Mouse (Mus musculus): Measurements from ENCODE around the gene Nabp2. TPM values are rescaled to one million over a fixed set of nuclear protein-coding genes. Genes with fewer than 3 reads are reported as not detected.

Nabp2 gene
- polyA plus RNA-seq, 1 experiment from 2014 or later, result 142 TPM

- Histone ChIP-seq H3K9me3 (ENCODE audit: control insufficient read depth, low read length) (no peaks in the 10 kb centered on the region), H3K4me1 (ENCODE audit: control insufficient read depth, insufficient read depth, low read length) (peaks cover 22% of the 10 kb centered on the region), H3K36me3 (ENCODE audit: control insufficient read depth, insufficient read depth, low read length) (peaks cover 37% of the 10 kb centered on the region), H3K27ac (replicated peaks; ENCODE audit: low read depth, low read length) (no peak overlapping the region), H3K27me3 (ENCODE audit: control insufficient read depth, insufficient read depth, low read length) (no peaks in the 10 kb centered on the region), H3K4me3 (replicated peaks; ENCODE audit: low read depth, low read length) (no peak overlapping the region), H3K4me2 (ENCODE audit: low read length) (peak overlapping the region; percentile 98), H3K9ac (replicated peaks; ENCODE audit: low read length) (peak overlapping the region; percentile 84; the same call in 1 of the 2 replicates)
- ATAC-seq (ENCODE audit: low FRiP score, low TSS enrichment) (no peak), DNase-seq (no peak)
- WGBS, result 74% methylated on average over 1 of the region's 1 CpGs
Measured at GRCm38 (mm10) chr10:128413076-128413475, 1.8 kb upstream of the Nabp2 start.

GRCm38 (mm10) chr10:128412558-128412957, 1.3 kb upstream of the Nabp2 start:
- DNase-seq, result no peak
- peak overlapping the region; percentile 98 for H3K4me2 ChIP-seq (ENCODE audit: low read length)
- no peak for ATAC-seq (ENCODE audit: low FRiP score, low TSS enrichment)
- H3K36me3 ChIP-seq (ENCODE audit: control insufficient read depth, insufficient read depth, low read length), result peaks cover 37% of the 10 kb centered on the region
- peak overlapping the region; percentile 97 for H3K4me3 ChIP-seq (replicated peaks; ENCODE audit: low read depth, low read length)
- no peaks in the 10 kb centered on the region for H3K9me3 ChIP-seq (ENCODE audit: control insufficient read depth, low read length)
- H3K27me3 ChIP-seq (ENCODE audit: control insufficient read depth, insufficient read depth, low read length), result no peaks in the 10 kb centered on the region
- peaks cover 25% of the 10 kb centered on the region for H3K4me1 ChIP-seq (ENCODE audit: control insufficient read depth, insufficient read depth, low read length)
- H3K27ac ChIP-seq (replicated peaks; ENCODE audit: low read depth, low read length), result peak overlapping the region; percentile 93
- H3K9ac ChIP-seq (replicated peaks; ENCODE audit: low read length), result peak overlapping the region; percentile 84
- whole genome bisulfite sequencing, result 53% methylated on average over 1 of the region's 1 CpGs

DNA sequence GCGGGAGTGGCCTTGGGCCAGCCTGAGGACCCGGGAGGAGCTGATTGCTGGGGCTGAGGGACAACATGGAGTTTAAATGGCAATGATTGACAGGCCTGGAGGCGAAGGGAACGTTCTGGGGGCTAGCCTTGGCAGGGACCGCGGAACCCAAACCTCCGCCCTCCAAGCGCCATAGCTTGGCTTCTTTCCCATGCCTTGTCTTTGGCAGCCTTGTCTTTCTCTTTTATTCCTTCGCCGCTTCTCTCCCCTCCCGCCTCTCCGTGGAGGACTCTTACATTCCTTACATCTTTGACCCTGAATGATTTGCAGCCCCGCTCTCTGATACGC, 726 bp upstream of the Nabp2 start:
- Histone ChIP-seq H3K27me3 (ENCODE audit: control insufficient read depth, insufficient read depth, low read length) (no peaks in the 10 kb centered on the region), H3K4me1 (ENCODE audit: control insufficient read depth, insufficient read depth, low read length) (peaks cover 25% of the 10 kb centered on the region)

DNA sequence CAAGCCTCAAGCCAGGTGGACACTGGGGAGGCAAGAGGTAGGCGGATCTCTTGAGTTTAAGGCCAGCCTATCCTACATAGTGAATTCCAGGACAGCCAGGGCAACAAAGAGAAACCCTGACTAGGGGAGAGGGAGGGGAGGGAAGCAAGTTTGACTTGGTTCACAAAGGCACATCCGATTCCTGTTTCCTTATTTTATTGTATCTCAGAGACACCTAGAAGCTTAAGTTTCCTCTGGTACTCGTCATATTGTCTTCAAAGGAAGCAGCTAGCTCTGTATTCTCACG, 789 bp downstream of the Nabp2 start:
- no peaks in the 10 kb centered on the region for H3K9me3 ChIP-seq (ENCODE audit: control insufficient read depth, low read length)
- no peak for ATAC-seq (ENCODE audit: low FRiP score, low TSS enrichment)
- peak overlapping the region; percentile 88; the same call in 1 of the 2 replicates for H3K27ac ChIP-seq (replicated peaks; ENCODE audit: low read depth, low read length)
- H3K4me1 ChIP-seq (ENCODE audit: control insufficient read depth, insufficient read depth, low read length), result peaks cover 25% of the 10 kb centered on the region
- H3K9ac ChIP-seq (replicated peaks; ENCODE audit: low read length), result peak overlapping the region; percentile 84; the same call in 1 of the 2 replicates
- H3K4me3 ChIP-seq (replicated peaks; ENCODE audit: low read depth, low read length), result peak overlapping the region; percentile 97
- no peaks in the 10 kb centered on the region for H3K27me3 ChIP-seq (ENCODE audit: control insufficient read depth, insufficient read depth, low read length)
- H3K4me2 ChIP-seq (ENCODE audit: low read length), result peak overlapping the region; percentile 98
- no peak for DNase-seq
- peaks cover 30% of the 10 kb centered on the region for H3K36me3 ChIP-seq (ENCODE audit: control insufficient read depth, insufficient read depth, low read length)
- WGBS, result 28% methylated on average over 4 of the region's 4 CpGs

More for the DNA sequence above, 726 bp upstream of the Nabp2 start:
- WGBS, result under 1% methylated on average over 14 of the region's 14 CpGs
- peak; percentile 66 for DNase-seq
- peak overlapping the region; percentile 93 for H3K27ac ChIP-seq (replicated peaks; ENCODE audit: low read depth, low read length)
- no peak for ATAC-seq (ENCODE audit: low FRiP score, low TSS enrichment)
- H3K9ac ChIP-seq (replicated peaks; ENCODE audit: low read length), result peak overlapping the region; percentile 84
- peak overlapping the region; percentile 97 for H3K4me3 ChIP-seq (replicated peaks; ENCODE audit: low read depth, low read length)
- H3K36me3 ChIP-seq (ENCODE audit: control insufficient read depth, insufficient read depth, low read length), result peaks cover 35% of the 10 kb centered on the region
- H3K4me2 ChIP-seq (ENCODE audit: low read length), result peak overlapping the region; percentile 98
- no peaks in the 10 kb centered on the region for H3K9me3 ChIP-seq (ENCODE audit: control insufficient read depth, low read length)

DNA sequence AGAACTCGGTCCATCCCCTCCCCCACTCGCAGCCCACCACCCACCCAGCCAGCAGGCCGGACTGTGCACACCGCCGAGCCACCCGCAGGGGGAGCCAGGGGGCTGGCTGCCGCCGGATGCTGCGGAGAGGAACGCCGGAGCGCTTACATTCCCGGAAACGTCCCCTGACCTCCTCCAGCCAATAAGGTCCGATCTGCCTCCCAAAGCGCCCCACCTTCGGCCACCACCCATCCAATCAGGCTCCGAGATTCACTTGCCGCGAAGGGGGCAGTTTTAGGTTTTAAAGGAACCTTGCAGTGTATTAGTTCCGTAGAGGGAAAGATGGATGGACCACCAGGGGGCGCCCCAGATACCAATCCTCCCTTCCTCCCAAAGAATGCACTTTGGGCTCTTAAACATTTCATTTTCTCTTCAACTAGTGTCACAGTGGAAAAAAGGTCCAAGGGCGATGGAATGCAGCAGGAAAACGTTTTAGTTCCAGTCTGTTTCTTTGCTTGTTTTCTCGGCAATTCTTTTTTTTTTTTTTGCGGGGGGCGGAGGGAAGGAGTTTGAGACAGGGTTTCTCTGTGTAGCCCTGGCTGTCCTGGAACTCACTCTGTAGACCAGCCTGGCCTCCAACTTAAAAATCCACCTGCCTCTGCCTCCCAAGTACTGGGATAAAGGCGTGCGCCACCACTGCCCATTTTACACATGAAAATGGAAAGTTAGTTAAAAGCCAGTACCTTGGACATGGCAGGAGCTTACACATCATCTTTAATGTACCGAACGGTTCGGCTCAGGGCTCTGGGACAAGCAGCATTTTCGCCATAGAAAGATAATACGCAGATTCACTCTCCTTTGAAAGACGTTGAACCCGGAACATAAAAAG, 1.4 kb downstream of the Nabp2 start:
- DNase-seq, result peak; percentile 97
- no peaks in the 10 kb centered on the region for H3K9me3 ChIP-seq (ENCODE audit: control insufficient read depth, low read length)
- H3K4me2 ChIP-seq (ENCODE audit: low read length), result peak overlapping the region; percentile 98
- H3K36me3 ChIP-seq (ENCODE audit: control insufficient read depth, insufficient read depth, low read length), result peaks cover 27% of the 10 kb centered on the region
- H3K27ac ChIP-seq (replicated peaks; ENCODE audit: low read depth, low read length), result peak overlapping the region; percentile 88
- H3K9ac ChIP-seq (replicated peaks; ENCODE audit: low read length), result peak overlapping the region; percentile 66
- 6% methylated on average over 36 of the region's 36 CpGs for WGBS
- H3K4me3 ChIP-seq (replicated peaks; ENCODE audit: low read depth, low read length), result peak overlapping the region; percentile 97
- no peaks in the 10 kb centered on the region for H3K27me3 ChIP-seq (ENCODE audit: control insufficient read depth, insufficient read depth, low read length)
- peaks cover 25% of the 10 kb centered on the region for H3K4me1 ChIP-seq (ENCODE audit: control insufficient read depth, insufficient read depth, low read length)
- ATAC-seq (ENCODE audit: low FRiP score, low TSS enrichment), result peak; percentile 89

- WGBS, result 19% methylated on average over 35 of the region's 35 CpGs
- Histone ChIP-seq H3K27ac (replicated peaks; ENCODE audit: low read depth, low read length) (peak overlapping the region; percentile 88), H3K36me3 (ENCODE audit: control insufficient read depth, insufficient read depth, low read length) (peaks cover 19% of the 10 kb centered on the region), H3K9me3 (ENCODE audit: control insufficient read depth, low read length) (no peaks in the 10 kb centered on the region), H3K4me2 (ENCODE audit: low read length) (peak overlapping the region; percentile 98), H3K4me3 (replicated peaks; ENCODE audit: low read depth, low read length) (peak overlapping the region; percentile 97), H3K27me3 (ENCODE audit: control insufficient read depth, insufficient read depth, low read length) (no peaks in the 10 kb centered on the region), H3K9ac (replicated peaks; ENCODE audit: low read length) (peak overlapping the region; percentile 66), H3K4me1 (ENCODE audit: control insufficient read depth, insufficient read depth, low read length) (peaks cover 25% of the 10 kb centered on the region)
- DNase-seq, result peak; percentile 77
- ATAC-seq (ENCODE audit: low FRiP score, low TSS enrichment), result 0 out of 2 replicates have a peak, but pooled peaks have one; percentile 0
Measured at GRCm38 (mm10) chr10:128408591-128409535, 2.4 kb downstream of the Nabp2 start.

DNA sequence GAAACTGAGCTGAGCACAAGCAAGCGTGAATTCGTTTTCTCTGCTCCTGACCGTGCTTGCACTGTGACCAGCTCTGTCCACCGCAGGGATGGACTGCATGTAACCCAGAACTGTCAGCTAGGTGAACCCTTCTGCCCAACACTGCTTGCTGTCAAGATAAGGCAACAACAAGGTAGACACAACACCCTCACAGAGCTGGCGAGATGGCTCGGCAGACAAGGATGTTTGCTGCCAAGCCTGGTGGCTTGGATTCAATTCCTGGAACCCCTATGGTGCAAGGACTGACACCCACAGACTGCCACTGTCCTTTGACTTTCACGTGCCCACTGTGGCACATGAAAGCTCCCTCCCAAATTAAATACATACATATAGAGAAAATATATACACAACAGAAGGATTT, 7.4 kb downstream of the Nabp2 start:
- 88% methylated on average over 7 of the region's 7 CpGs for WGBS
- no peak overlapping the region for H3K4me2 ChIP-seq (ENCODE audit: low read length)
- no peak for DNase-seq

GRCm38 (mm10) chr10:128401638-128402037, 9.7 kb downstream of the Nabp2 start:
- Histone ChIP-seq H3K36me3 (ENCODE audit: control insufficient read depth, insufficient read depth, low read length) (peaks cover 17% of the 10 kb centered on the region), H3K9me3 (ENCODE audit: control insufficient read depth, low read length) (no peaks in the 10 kb centered on the region), H3K9ac (replicated peaks; ENCODE audit: low read length) (no peak overlapping the region), H3K4me2 (ENCODE audit: low read length) (no peak overlapping the region), H3K4me1 (ENCODE audit: control insufficient read depth, insufficient read depth, low read length) (no peaks in the 10 kb centered on the region; the same call in 1 of the 2 replicates), H3K27ac (replicated peaks; ENCODE audit: low read depth, low read length) (no peak overlapping the region), H3K4me3 (replicated peaks; ENCODE audit: low read depth, low read length) (no peak overlapping the region), H3K27me3 (ENCODE audit: control insufficient read depth, insufficient read depth, low read length) (no peaks in the 10 kb centered on the region)
- 81% methylated on average over 9 of the region's 9 CpGs for WGBS
- no peak for DNase-seq
- ATAC-seq (ENCODE audit: low FRiP score, low TSS enrichment), result no peak

More for the DNA sequence above, 7.4 kb downstream of the Nabp2 start:
- Histone ChIP-seq H3K27ac (replicated peaks; ENCODE audit: low read depth, low read length) (no peak overlapping the region), H3K9me3 (ENCODE audit: control insufficient read depth, low read length) (no peaks in the 10 kb centered on the region), H3K36me3 (ENCODE audit: control insufficient read depth, insufficient read depth, low read length) (peaks cover 25% of the 10 kb centered on the region), H3K4me1 (ENCODE audit: control insufficient read depth, insufficient read depth, low read length) (peaks cover 9% of the 10 kb centered on the region), H3K9ac (replicated peaks; ENCODE audit: low read length) (no peak overlapping the region), H3K4me3 (replicated peaks; ENCODE audit: low read depth, low read length) (no peak overlapping the region), H3K27me3 (ENCODE audit: control insufficient read depth, insufficient read depth, low read length) (no peaks in the 10 kb centered on the region)
- ATAC-seq (ENCODE audit: low FRiP score, low TSS enrichment), result no peak
